25 mouse cellular contexts compared by ENCODE assay signal in the genomic region with DNA sequence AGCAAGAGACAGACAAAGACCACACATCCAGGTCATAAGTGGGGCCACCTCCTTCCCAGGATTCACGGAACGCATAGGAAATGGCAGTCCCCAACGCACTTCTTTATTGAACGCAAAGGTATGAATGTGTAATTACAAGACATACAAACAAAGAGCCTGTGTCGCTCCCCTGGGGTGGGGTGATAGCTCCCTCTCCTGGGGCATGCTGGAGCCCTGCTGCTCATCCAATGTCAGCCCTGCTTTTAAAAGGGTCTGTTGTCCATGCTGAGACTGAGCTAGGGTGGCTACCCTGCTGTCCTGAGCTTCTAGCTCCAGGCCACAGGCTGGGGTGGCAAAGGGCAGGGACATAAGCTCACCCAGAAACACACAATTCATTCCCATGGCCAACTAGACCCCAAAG. TPM values are rescaled to one million over a fixed set of nuclear protein-coding genes. Genes with fewer than 3 reads are reported as not detected.
DNase-seq lines count a peak whose midpoint lies in the region; ATAC-seq and TF ChIP-seq lines count a peak whose summit lies in the region.
"Had no signal": no experiment of that assay in that cellular context is flagged by ENCODE, and none has a peak within 500 bp of the region (broad histone marks: within the 10 kb centered on the region; RNA-seq: fewer than 3 reads in every experiment).

No protein-coding gene starts in this region.

- intact Hi-C loops in heart, adult 2 months (cut with DNase I), result no loop called here
- intact Hi-C loops in heart, postnatal 36 days (cut with DNase I), result no loop called here

- no peak for TF ChIP-seq EP300 in heart, adult 2 months (IDR thresholded peaks at IDR 0.05; ENCODE audit: insufficient read depth, low read depth, low read length)

- no peaks in the 10 kb centered on the region for H3K79me2 ChIP-seq in heart, adult 2 months (replicated peaks; ENCODE audit: control insufficient read depth, insufficient read depth, low read length)

- H3K9me3 ChIP-seq in midbrain, postnatal 0 days (ENCODE audit: low read length), result no peaks in the 10 kb centered on the region
- H3K9me3 ChIP-seq in midbrain, embryonic 10.5 days (replicated peaks), result no peaks in the 10 kb centered on the region
- H3K9me3 ChIP-seq: embryonic facial prominence, embryonic 10.5 days; embryonic facial prominence, embryonic 15.5 days; forebrain, embryonic 12.5 days; heart, embryonic 12.5 days; hindbrain, embryonic 12.5 days; liver, embryonic 13.5 days; lung, embryonic 15.5 days; midbrain, embryonic 15.5 days had no signal

- TF ChIP-seq POLR2A in heart, adult 2 months (IDR thresholded peaks at IDR 0.05; ENCODE audit: insufficient read depth, low read depth, low read length), result no peak
- TF ChIP-seq POLR2A in small intestine, adult 2 months (IDR thresholded peaks at IDR 0.05; ENCODE audit: low read depth, low read length), result no peak

- no peak overlapping the region for H3K9ac ChIP-seq in heart, adult 2 months (ENCODE audit: low read depth, low read length)
- no peak overlapping the region for H3K9ac ChIP-seq in midbrain, postnatal 0 days (replicated peaks; ENCODE audit: low read length, poor library complexity, severe bottlenecking)
- H3K9ac ChIP-seq: embryonic facial prominence, embryonic 15.5 days; forebrain, embryonic 12.5 days; heart, embryonic 12.5 days; hindbrain, embryonic 12.5 days; liver, embryonic 13.5 days; lung, embryonic 15.5 days; midbrain, embryonic 15.5 days had no signal

- no peak overlapping the region for H3K4me2 ChIP-seq in midbrain, postnatal 0 days (ENCODE audit: low read depth, low read length, poor library complexity, severe bottlenecking)
- H3K4me2 ChIP-seq: embryonic facial prominence, embryonic 15.5 days; forebrain, embryonic 12.5 days; heart, embryonic 12.5 days; hindbrain, embryonic 12.5 days; liver, embryonic 13.5 days; lung, embryonic 15.5 days; midbrain, embryonic 15.5 days had no signal

- H3K27me3 ChIP-seq in heart, adult 2 months (ENCODE audit: control insufficient read depth, insufficient read depth, low read length), result no peaks in the 10 kb centered on the region
- H3K27me3 ChIP-seq in midbrain, postnatal 0 days (ENCODE audit: insufficient read depth, low read length), result no peaks in the 10 kb centered on the region
- no peaks in the 10 kb centered on the region for H3K27me3 ChIP-seq in midbrain, embryonic 10.5 days (ENCODE audit: low read depth, poor library complexity, severe bottlenecking)
- H3K27me3 ChIP-seq in small intestine, adult 2 months (ENCODE audit: control insufficient read depth, insufficient read depth, low read length), result no peaks in the 10 kb centered on the region
- H3K27me3 ChIP-seq: embryonic facial prominence, embryonic 15.5 days; forebrain, embryonic 12.5 days; heart, embryonic 12.5 days; hindbrain, embryonic 12.5 days; liver, embryonic 13.5 days; lung, embryonic 15.5 days; midbrain, embryonic 15.5 days had no signal

- H3K27ac ChIP-seq in heart, adult 2 months, result no peak overlapping the region
- no peak overlapping the region for H3K27ac ChIP-seq in layer of hippocampus, adult 2 months
- H3K27ac ChIP-seq in midbrain, postnatal 0 days (ENCODE audit: low read depth, low read length), result no peak overlapping the region
- no peak overlapping the region for H3K27ac ChIP-seq in midbrain, embryonic 10.5 days (replicated peaks)
- H3K27ac ChIP-seq in small intestine, adult 2 months (ENCODE audit: insufficient read depth, low read depth, low read length), result no peak overlapping the region
- H3K27ac ChIP-seq: embryonic facial prominence, embryonic 10.5 days; embryonic facial prominence, embryonic 15.5 days; forebrain, embryonic 12.5 days; hindbrain, embryonic 12.5 days; liver, embryonic 13.5 days; lung, embryonic 15.5 days; midbrain, embryonic 15.5 days had no signal

- no peak for ATAC-seq in midbrain, postnatal 0 days (ENCODE audit: low FRiP score)
- ATAC-seq: midbrain, embryonic 15.5 days had no signal

- no peak overlapping the region for H3K4me3 ChIP-seq in heart, adult 2 months
- H3K4me3 ChIP-seq in layer of hippocampus, adult 2 months, result no peak overlapping the region
- no peak overlapping the region for H3K4me3 ChIP-seq in midbrain, postnatal 0 days (ENCODE audit: low read depth, low read length)
- no peak overlapping the region for H3K4me3 ChIP-seq in midbrain, embryonic 10.5 days
- H3K4me3 ChIP-seq in small intestine, adult 2 months (ENCODE audit: low read depth, low read length), result no peak overlapping the region
- H3K4me3 ChIP-seq: embryonic facial prominence, embryonic 10.5 days; embryonic facial prominence, embryonic 15.5 days; forebrain, embryonic 12.5 days; heart, embryonic 12.5 days; hindbrain, embryonic 12.5 days; liver, embryonic 13.5 days; lung, embryonic 15.5 days; megakaryocyte, embryonic 14.5 days; midbrain, embryonic 15.5 days had no signal

- peak; percentile 17; the same call in 1 of the 2 replicates for TF ChIP-seq CTCF in heart, adult 2 months (IDR thresholded peaks at IDR 0.05)
- TF ChIP-seq CTCF in layer of hippocampus, adult 2 months (conservative IDR thresholded peaks at IDR 0.05), result peak; percentile 23; the same call in 1 of the 2 replicates
- TF ChIP-seq CTCF in midbrain, postnatal 0 days (IDR thresholded peaks at IDR 0.05), result peak; percentile 34; the same call in 1 of the 2 replicates
- peak; percentile 6; the same call in 1 of the 2 replicates for TF ChIP-seq CTCF in small intestine, adult 2 months (IDR thresholded peaks at IDR 0.05; ENCODE audit: extremely low read depth, insufficient read length, insufficient replicate concordance, low read depth, low read length)

- H3K36me3 ChIP-seq in heart, adult 2 months (ENCODE audit: control insufficient read depth, insufficient read depth, low read length), result no peaks in the 10 kb centered on the region
- peaks cover 28% of the 10 kb centered on the region for H3K36me3 ChIP-seq in midbrain, postnatal 0 days (ENCODE audit: insufficient read depth, low read length)
- peaks cover 20% of the 10 kb centered on the region for H3K36me3 ChIP-seq in midbrain, embryonic 10.5 days
- peaks cover 35% of the 10 kb centered on the region for H3K36me3 ChIP-seq in small intestine, adult 2 months (ENCODE audit: control insufficient read depth, insufficient read depth, low read length)

- 86% methylated on average over 5 of the region's 5 CpGs for WGBS in heart, adult 2 months
- 84% methylated on average over 5 of the region's 5 CpGs for WGBS in midbrain, postnatal 0 days
- WGBS in midbrain, embryonic 10.5 days, result 89% methylated on average over 5 of the region's 5 CpGs
- 85% methylated on average over 5 of the region's 5 CpGs for WGBS in small intestine, adult 2 months

- DNase-seq in heart, adult 2 months, result peak in 1 of 2 experiments; percentile 22
- no peak for DNase-seq in heart, postnatal 36 days
- DNase-seq in layer of hippocampus, adult 2 months (ENCODE audit: low spot score in 2 of 2), result no peak
- no peak for DNase-seq in layer of hippocampus, adult 9-11 months
- no peak for DNase-seq in midbrain, postnatal 0 days (ENCODE audit: low spot score)
- no peak for DNase-seq in midbrain, embryonic 10.5 days (ENCODE audit: low spot score)
- no peak for DNase-seq in adrenal gland, postnatal 36 days
- DNase-seq: adrenal gland, postnatal 14 days; cerebellum, adult 11-12 months; gastrocnemius, postnatal 25 days; heart, adult 18-20 months; kidney, adult 2 months; liver, embryonic 13.5 days; right cerebral cortex, postnatal 25 days; spleen, adult 18-20 months; thymus, postnatal 4 days had no signal

- H3K4me1 ChIP-seq in heart, adult 2 months (ENCODE audit: control insufficient read depth, insufficient read depth, low read length), result no peaks in the 10 kb centered on the region
- H3K4me1 ChIP-seq in midbrain, postnatal 0 days (ENCODE audit: insufficient read depth, low read length), result no peaks in the 10 kb centered on the region
- no peaks in the 10 kb centered on the region for H3K4me1 ChIP-seq in midbrain, embryonic 10.5 days
- H3K4me1 ChIP-seq in small intestine, adult 2 months (ENCODE audit: control insufficient read depth, insufficient read depth, insufficient read length, low read length), result no peaks in the 10 kb centered on the region
- H3K4me1 ChIP-seq: embryonic facial prominence, embryonic 15.5 days; forebrain, embryonic 12.5 days; heart, embryonic 12.5 days; hindbrain, embryonic 12.5 days; liver, embryonic 13.5 days; lung, embryonic 15.5 days; midbrain, embryonic 15.5 days had no signal

RNA-seq across cellular contexts. Expression of a gene that starts 32.9 kb away (rescaled TPM):
- total RNA-seq in heart, adult 2 months (2021), result 100 to 1,000 TPM; 783 to 919 TPM
- polyA plus RNA-seq in heart, adult 2 months (2012; rRNA removed), result 468 and 899 TPM in 2 replicates
- total RNA-seq in heart, postnatal 36 days (2021), result 100 to 1,000 TPM; 909 to 953 TPM
- total RNA-seq in layer of hippocampus, adult 2 months (2021), result 10 to 100 TPM; 56.1 to 65.6 TPM
- 2.1 and 7.2 TPM in 2 replicates for total RNA-seq in midbrain, postnatal 0 days (2014; rRNA removed)
- polyA plus RNA-seq in midbrain, postnatal 0 days (2015; fragmentation: Nextera tagmentation; extraction: Ambion mirVana), result 6.8 and 8.3 TPM in 2 replicates
- 0.90 and 1.3 TPM in 2 replicates for polyA plus RNA-seq in midbrain, embryonic 10.5 days (2016; fragmentation: Nextera tagmentation; extraction: Ambion mirVana)
- polyA plus RNA-seq in small intestine, adult 2 months (2012; rRNA removed), result 7.4 and 13.2 TPM in 2 replicates
- 100 to 1,000 TPM; 284 to 434 TPM for total RNA-seq in adrenal gland, postnatal 36 days (2021)

Comparison
In these comparisons a context has a peak if more than half of its experiments do, and no peak if none do; other contexts are left out.
1. RNA of a gene that starts 32.9 kb away (total RNA-seq): 909 to 953 TPM in heart, postnatal 36 days, 783 to 919 TPM in heart, adult 2 months and 284 to 434 TPM in adrenal gland, postnatal 36 days; 56.1 to 65.6 TPM in layer of hippocampus, adult 2 months and 2.1 to 7.2 TPM in midbrain, postnatal 0 days; every median in the first group is over 4 times any median in the second.
2. Peak in every context shown above with its lines, with median percentiles within 50 percentile points of each other: CTCF ChIP-seq.